Mouse (Mus musculus) forebrain, embryonic 11.5 days (tissue): ENCODE data around the gene Rnf39. TPM values are rescaled to one million over a fixed set of nuclear protein-coding genes. Genes with fewer than 3 reads are reported as not detected.

Source experiments
- ATAC-seq: fragments of 200-750 bp; cut with Nextera tagmentation; replicated peaks from 2 replicates; pipeline ENCODE4 v1.8.0; 2017; ENCODE audit warnings: moderate TSS enrichment; ENCODE audit not compliant: low FRiP score
- DNase-seq: peaks from one replicate; pipeline ENCODE4 v3.0.0-alpha.2; 2017; ENCODE audit warnings: low spot score
- H3K27ac ChIP-seq: fragments of 300-500 bp; sonication (generic); 2 replicates; pipeline ENCODE4 v1.5.1; 2014; ENCODE audit warnings: low read depth, low read length
- H3K27me3 ChIP-seq: fragments of 300-500 bp; sonication (generic); 2 replicates; pipeline ENCODE4 v1.6.1; 2014; ENCODE audit warnings: mild to moderate bottlenecking, low read length, mixed read lengths; ENCODE audit not compliant: control insufficient read depth, insufficient read depth
- H3K36me3 ChIP-seq: fragments of 300-500 bp; sonication (generic); 2 replicates; pipeline ENCODE4 v1.6.1; 2014; ENCODE audit warnings: mild to moderate bottlenecking, low read length, moderate library complexity, mixed read lengths; ENCODE audit not compliant: control insufficient read depth, insufficient read depth
- H3K4me1 ChIP-seq: fragments of 300-500 bp; sonication (generic); replicated peaks from 2 replicates; pipeline ENCODE4 v1.6.1; 2014; ENCODE audit warnings: low read length, mixed read lengths; ENCODE audit not compliant: control insufficient read depth, insufficient read depth
- H3K4me2 ChIP-seq: fragments of 300-500 bp; sonication (generic); 2 replicates; pipeline ENCODE4 v1.6.1; 2014; ENCODE audit warnings: low read depth, mild to moderate bottlenecking, low read length, moderate library complexity, mixed read lengths; ENCODE audit not compliant: severe bottlenecking
- H3K4me3 ChIP-seq: fragments of 300-500 bp; sonication (generic); 2 replicates; pipeline ENCODE4 v1.5.1; 2014; ENCODE audit warnings: low read depth, low read length
- H3K9ac ChIP-seq: fragments of 300-500 bp; sonication (generic); 2 replicates; pipeline ENCODE4 v1.6.1; 2014; ENCODE audit warnings: low read length
- H3K9me3 ChIP-seq: fragments of 300-500 bp; sonication (generic); 2 replicates; pipeline ENCODE4 v1.6.1; 2016; ENCODE audit warnings: low read length, mixed read lengths; ENCODE audit not compliant: control insufficient read depth
- WGBS: fragments of 180-500 bp; shearing (Covaris S2); extraction: QIAGEN DNeasy Blood & Tissue Kit; methylation state at CpG from one replicate; pipeline ENCODE4 v1.1.7; 2014; 5-methylcytosine and 5-hydroxymethylcytosine counted together
- polyA plus RNA-seq: library from polyadenylated mRNA; unstranded; fragments of >200 nt; fragmentation: Nextera tagmentation; extraction: Ambion mirVana; gene quantifications from 2 replicates; pipeline ENCODE4 v1.2.1, GENCODE M21; 2014

Rnf39 gene
- polyA plus RNA-seq, 1 experiment from 2014 or later: 0.44 TPM

GRCm38 (mm10) chr17:36944121-36944775 lies 1.5 kb downstream of the Rnf39 start:
- Histone ChIP-seq H3K9ac (no peak overlapping the region), H3K27me3 (peaks cover 39% of the 10 kb centered on the region), H3K9me3 (no peaks in the 10 kb centered on the region), H3K4me3 (no peak overlapping the region), H3K4me2 (no peak overlapping the region), H3K27ac (no peak overlapping the region), H3K36me3 (no peaks in the 10 kb centered on the region; the same call in 1 of the 2 replicates), H3K4me1 (peaks cover 10% of the 10 kb centered on the region; the same call in 1 of the 2 replicates)
- 15% methylated on average over 9 of the region's 9 CpGs for WGBS
- DNase-seq (no peak), ATAC-seq (no peak)

- H3K36me3 ChIP-seq: no peaks in the 10 kb centered on the region; the same call in 1 of the 2 replicates
- H3K4me3 ChIP-seq: peak overlapping the region; percentile 48
- ATAC-seq (peak; percentile 60), DNase-seq (peak; percentile 83)
- peaks cover 10% of the 10 kb centered on the region; the same call in 1 of the 2 replicates for H3K4me1 ChIP-seq
- H3K27me3 ChIP-seq: peaks cover 33% of the 10 kb centered on the region
- under 1% methylated on average over 62 of the region's 62 CpGs for WGBS
- no peaks in the 10 kb centered on the region for H3K9me3 ChIP-seq
- H3K9ac ChIP-seq: peak overlapping the region; percentile 75
- no peak overlapping the region for H3K27ac ChIP-seq
- H3K4me2 ChIP-seq: peak overlapping the region; percentile 91
Measured at GRCm38 (mm10) chr17:36947051-36947819, 4.5 kb downstream of the Rnf39 start.

DNA sequence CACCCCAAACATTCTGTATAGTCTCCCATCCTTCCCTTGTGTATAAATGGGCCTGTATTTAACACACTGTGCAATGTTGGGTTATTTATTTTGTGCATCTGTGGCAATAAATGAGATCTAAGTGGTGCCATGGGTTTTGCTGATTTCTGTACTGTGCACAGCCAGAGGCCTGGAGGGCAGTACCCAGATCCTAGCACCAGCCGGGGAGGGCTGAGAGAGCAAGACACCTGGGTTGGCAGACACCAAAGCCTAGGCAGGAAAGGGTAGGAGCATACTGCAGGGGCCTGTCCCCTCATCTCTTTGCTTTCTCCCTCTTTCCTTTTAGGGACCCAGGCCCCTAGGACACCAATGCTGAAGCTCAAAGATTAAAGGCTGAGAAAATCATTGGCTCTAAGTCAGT lies 5.6 kb downstream of the Rnf39 start:
- Histone ChIP-seq H3K36me3 (no peaks in the 10 kb centered on the region; the same call in 1 of the 2 replicates), H3K27ac (no peak overlapping the region), H3K4me2 (no peak overlapping the region), H3K9me3 (no peaks in the 10 kb centered on the region), H3K27me3 (peaks cover 23% of the 10 kb centered on the region), H3K9ac (no peak overlapping the region), H3K4me3 (no peak overlapping the region), H3K4me1 (peaks cover 2% of the 10 kb centered on the region; the same call in 1 of the 2 replicates)
- DNase-seq (no peak), ATAC-seq (no peak)
- 93% methylated on average over 1 of the region's 1 CpGs for WGBS

DNA sequence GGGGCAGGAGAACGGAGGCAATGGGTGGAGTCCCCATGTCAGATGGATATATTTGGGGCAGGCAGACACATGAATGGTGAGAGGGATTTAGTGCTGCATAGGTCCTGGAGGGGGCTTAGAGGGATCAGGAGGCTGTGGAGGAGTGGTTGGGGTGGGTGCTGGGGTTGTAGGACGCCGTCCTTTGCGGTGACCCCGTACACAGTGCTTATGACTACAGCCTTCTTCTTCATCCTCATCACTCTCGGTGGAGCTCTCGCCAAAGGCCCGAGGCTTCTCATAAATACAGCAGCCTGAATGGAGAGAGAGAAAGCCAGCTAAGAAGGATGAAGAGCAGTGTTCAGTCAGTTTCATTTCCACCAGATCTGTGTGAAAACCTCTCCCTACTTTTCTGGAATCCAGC lies 6.5 kb downstream of the Rnf39 start:
- H3K36me3 ChIP-seq: no peaks in the 10 kb centered on the region; the same call in 1 of the 2 replicates
- no peak overlapping the region for H3K27ac ChIP-seq
- H3K4me2 ChIP-seq: no peak overlapping the region
- H3K4me3 ChIP-seq: no peak overlapping the region
- 92% methylated on average over 8 of the region's 8 CpGs for WGBS
- no peaks in the 10 kb centered on the region for H3K9me3 ChIP-seq
- DNase-seq (no peak), ATAC-seq (no peak)
- peaks cover 13% of the 10 kb centered on the region; the same call in 1 of the 2 replicates for H3K27me3 ChIP-seq
- peaks cover under 1% of the 10 kb centered on the region; the same call in 1 of the 2 replicates for H3K4me1 ChIP-seq
- no peak overlapping the region for H3K9ac ChIP-seq

- Histone ChIP-seq H3K4me3 (peak within 1 kb of the TSS; percentile 64), H3K4me1 (no peaks in the 10 kb centered on the region), H3K27ac (peak within 1 kb of the TSS; percentile 81), H3K9me3 (no peaks in the 10 kb centered on the region), H3K4me2 (peak within 1 kb of the TSS; percentile 69), H3K9ac (peak within 1 kb of the TSS; percentile 71), H3K27me3 (no peaks in the 10 kb centered on the region), H3K36me3 (no peaks in the 10 kb centered on the region; the same call in 1 of the 2 replicates)
- DNase-seq (peak; percentile 97), ATAC-seq (peak; percentile 96)
- WGBS: 2% methylated on average over 36 of the region's 36 CpGs
Measured at GRCm38 (mm10) chr17:36950981-36951947, 8.5 kb downstream of the Rnf39 start, which contains the start of gene Ppp1r11. Gene Ppp1r11 (minus strand): TSS chr17:36951741.

DNA sequence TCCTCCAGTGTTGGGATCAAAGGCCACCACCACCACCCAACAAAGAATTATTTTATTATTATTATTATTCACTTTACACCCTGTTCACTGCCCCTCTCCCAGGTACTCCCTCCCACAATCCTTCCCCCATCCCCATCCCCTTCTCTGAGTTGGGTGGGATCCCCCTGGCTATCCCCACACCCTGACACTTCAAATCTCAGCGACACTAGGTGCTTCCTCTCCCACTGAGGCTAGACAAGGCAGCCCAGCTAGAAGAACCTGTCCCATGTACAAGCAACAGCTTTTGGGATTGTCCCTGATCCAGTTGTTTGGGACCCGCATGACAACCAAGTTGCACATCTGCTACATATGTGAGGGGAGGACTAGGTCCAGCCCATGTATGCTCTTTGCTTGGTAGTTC lies 9.9 kb downstream of the Rnf39 start:
- WGBS: 89% methylated on average over 2 of the region's 2 CpGs
- no peak overlapping the region for H3K4me3 ChIP-seq
- H3K4me2 ChIP-seq: no peak overlapping the region
- H3K4me1 ChIP-seq: no peaks in the 10 kb centered on the region; the same call in 1 of the 2 replicates
- no peaks in the 10 kb centered on the region for H3K27me3 ChIP-seq
- H3K27ac ChIP-seq: no peak overlapping the region
- H3K9me3 ChIP-seq: no peaks in the 10 kb centered on the region
- no peak overlapping the region for H3K9ac ChIP-seq
- ATAC-seq (no peak), DNase-seq (no peak)
- H3K36me3 ChIP-seq: no peaks in the 10 kb centered on the region; the same call in 1 of the 2 replicates

DNA sequence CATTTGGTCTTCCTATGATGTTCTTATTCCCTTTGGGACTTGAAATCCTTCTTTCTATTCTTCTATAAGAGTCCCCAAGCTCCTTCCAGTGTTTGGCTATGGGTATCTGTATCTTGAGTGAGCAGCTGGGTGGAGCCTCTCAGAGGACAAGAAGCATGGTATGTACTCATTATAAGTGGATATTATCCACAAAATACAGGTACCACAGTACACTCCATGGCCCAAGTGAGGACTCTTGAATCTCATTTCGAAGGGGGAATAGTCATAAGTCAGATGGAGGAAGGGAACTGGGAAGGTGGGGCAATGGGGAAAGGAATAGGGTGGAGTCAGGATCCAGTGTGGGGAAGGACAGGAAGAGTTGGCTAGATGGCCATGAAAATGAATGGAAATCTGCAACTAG lies 10.3 kb downstream of the Rnf39 start:
- Histone ChIP-seq H3K9me3 (no peaks in the 10 kb centered on the region), H3K27me3 (no peaks in the 10 kb centered on the region), H3K4me3 (no peak overlapping the region), H3K36me3 (no peaks in the 10 kb centered on the region; the same call in 1 of the 2 replicates), H3K27ac (no peak overlapping the region), H3K4me2 (no peak overlapping the region), H3K9ac (no peak overlapping the region), H3K4me1 (no peaks in the 10 kb centered on the region; the same call in 1 of the 2 replicates)
- no peak for ATAC-seq
- WGBS: 86% methylated on average over 1 of the region's 1 CpGs
- DNase-seq: no peak
